Mouse (Mus musculus) thymus, postnatal 36 days (tissue): ENCODE results near the gene Gm9117.
"Not testable (repeated sequence)": the region's sequence is repeated elsewhere in the genome, so short reads cannot be mapped to it uniquely, and the experiment has no call there.

Experiments used
- DNase-seq, 2 experiments: peaks; one replicate each; pipeline ENCODE4 v3.0.0; 2022; ENCODE audit warnings: mixed read lengths in 2 of 2

The Gm9117 gene

GRCm38 (mm10) chr3:93943443-93943842 is at the start of gene Gm9117:
Gene Gm9117, minus strand, starts transcription at chr3:93943543.
- DNase-seq: not testable (repeated sequence)

GRCm38 (mm10) chr3:93968938-93969337 is 25.6 kb upstream of the Gm9117 start:
- not testable (repeated sequence) for DNase-seq

GRCm38 (mm10) chr3:93961214-93961613 is 17.9 kb upstream of the Gm9117 start, which contains the start of gene Tdpoz5:
Gene Tdpoz5, minus strand, starts transcription at chr3:93961314.
- DNase-seq: not testable (repeated sequence)

DNA sequence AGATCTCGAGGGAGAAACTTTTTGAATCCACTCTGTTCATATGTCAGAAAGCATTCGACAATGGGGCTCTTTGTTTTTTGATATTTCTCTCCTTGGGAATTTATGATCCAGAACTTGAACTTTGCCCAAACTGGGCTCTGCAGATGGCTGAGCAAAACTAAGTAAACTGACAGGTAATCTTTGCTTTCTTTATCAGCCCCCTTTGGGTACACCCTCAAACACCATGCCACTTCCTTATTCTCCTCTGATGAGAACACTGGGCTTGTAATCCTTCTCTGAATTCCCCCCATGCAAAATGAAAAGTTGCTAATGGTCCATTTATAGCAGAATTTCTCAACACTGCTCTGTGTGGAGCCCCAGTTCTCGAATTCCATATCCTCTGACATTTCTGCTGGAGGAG is 5.0 kb downstream of the Gm9117 start:
- DNase-seq: not testable (repeated sequence)
